Mouse (Mus musculus): ENCODE data around the gene Fam69a.
"Not testable (repeated sequence)": the region's sequence is repeated elsewhere in the genome, so short reads cannot be mapped to it uniquely, and the experiment has no call there.

Fam69a gene

GRCm38 (mm10) chr5:107986967-107987834 lies at the start of gene Fam69a:
Fam69a (minus strand) TSS chr5:107987085.
- peak in 1 of 2 experiments; percentile 83 for DNase-seq

DNA sequence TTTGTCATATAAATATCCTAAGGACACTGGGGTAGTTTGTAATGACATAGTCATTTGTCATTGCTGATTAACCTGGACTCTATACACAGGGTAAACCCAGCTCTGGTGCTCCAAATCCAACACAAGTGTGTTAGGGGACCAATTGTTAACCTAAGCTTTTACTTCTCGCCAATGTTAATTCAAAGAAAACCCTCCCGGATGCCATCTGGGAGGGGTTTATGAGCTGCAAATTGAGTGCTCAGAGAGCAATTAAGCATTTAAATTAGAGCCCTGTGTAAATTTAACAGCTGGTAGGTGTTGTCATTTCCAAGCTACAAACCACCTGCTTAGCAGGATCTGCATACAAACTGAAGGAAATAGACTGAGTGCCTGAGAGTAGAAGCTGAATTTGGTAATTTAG lies 48.6 kb upstream of the Fam69a start:
- DNase-seq = no peak

DNA sequence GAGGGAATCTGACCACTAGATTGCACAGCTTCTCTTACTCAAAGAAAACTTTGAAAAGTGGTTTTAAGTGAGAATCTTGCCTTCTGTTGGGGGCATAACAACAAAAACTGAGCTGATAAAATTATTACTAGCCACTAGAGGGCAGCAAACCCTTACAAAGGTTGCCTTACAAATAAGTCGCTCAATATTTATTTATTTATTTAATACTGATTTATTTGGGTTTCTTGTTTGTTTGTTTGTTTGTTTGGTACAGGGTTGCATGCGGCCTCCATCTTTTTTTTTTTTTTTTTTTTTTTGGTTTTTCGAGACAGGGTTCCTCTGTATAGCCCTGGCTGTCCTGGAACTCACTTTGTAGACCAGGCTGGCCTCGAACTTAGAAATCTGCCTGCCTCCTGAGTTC lies 47.3 kb upstream of the Fam69a start:
- DNase-seq = peak in 1 of 2 experiments; percentile 20

DNA sequence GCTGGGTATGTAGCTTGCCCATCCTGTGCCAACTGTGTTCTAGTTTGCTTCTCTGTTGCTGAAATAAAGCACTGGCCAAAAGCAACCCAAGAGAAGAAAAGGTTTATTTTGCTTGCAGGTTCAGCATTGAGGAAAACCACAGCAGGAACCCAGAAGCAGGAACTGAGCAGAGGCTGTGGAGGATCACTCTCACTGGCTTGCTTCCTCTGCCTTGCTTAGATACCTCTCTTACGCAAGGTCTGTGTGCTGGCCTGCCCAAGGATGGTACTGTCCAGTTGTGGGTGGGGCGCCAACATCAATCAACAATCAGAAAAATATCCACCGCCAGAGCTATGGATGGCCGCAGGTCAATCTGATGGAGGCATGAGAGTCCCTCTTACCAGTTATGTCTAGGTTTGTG lies 44.4 kb upstream of the Fam69a start:
- no peak for DNase-seq

DNA sequence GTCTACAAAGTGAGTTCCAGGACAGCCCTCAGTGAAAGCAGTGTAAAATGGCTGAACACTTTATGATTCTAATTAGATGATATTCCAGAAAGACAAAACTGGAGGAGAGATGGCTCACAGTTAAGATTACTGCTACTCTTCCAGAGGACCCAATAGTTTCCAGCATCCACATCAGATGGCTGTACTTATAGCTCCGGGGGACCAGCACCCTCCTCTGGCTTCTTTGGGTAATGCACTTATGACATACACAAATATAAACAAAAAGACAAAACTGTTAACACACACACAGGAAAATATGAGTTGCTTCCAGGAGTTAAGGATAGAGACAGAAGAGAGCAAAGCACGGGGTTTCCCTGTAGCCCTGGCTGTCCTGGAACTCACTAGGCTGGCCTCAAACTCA lies 43.1 kb upstream of the Fam69a start:
- DNase-seq = peak in 1 of 2 experiments; percentile 23

- not testable (repeated sequence) for DNase-seq
Observed at GRCm38 (mm10) chr5:108028797-108029536, 42.1 kb upstream of the Fam69a start.

- DNase-seq = no peak
Observed at GRCm38 (mm10) chr5:108028230-108028629, 41.3 kb upstream of the Fam69a start.

GRCm38 (mm10) chr5:108021346-108021745 lies 34.5 kb upstream of the Fam69a start:
- DNase-seq = no peak

GRCm38 (mm10) chr5:108019367-108019766 lies 32.5 kb upstream of the Fam69a start:
- no peak for DNase-seq

- no peak for DNase-seq
Observed at GRCm38 (mm10) chr5:108017232-108017631, 30.3 kb upstream of the Fam69a start.

DNA sequence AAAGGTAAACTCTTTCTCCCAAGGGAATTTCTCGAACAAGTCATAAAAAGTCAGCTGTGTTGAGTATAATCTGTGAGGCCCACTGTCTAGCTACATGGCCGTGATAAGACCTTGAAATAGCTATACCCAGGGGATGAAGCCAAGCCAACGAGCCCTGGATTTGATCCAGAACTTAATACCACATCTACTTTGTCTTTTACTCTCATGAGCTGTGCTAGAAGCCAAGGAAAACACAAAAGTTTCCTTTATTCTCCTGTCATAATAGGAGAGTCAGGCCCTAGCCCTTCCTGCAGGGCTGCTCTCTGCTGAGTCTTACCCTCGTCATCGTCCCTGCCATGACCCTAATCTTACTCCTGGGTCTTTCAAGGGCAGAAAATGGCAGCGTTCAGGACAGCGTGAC lies 28.5 kb upstream of the Fam69a start:
- DNase-seq = no peak

- no peak for DNase-seq
Observed at GRCm38 (mm10) chr5:108014173-108014572, 27.3 kb upstream of the Fam69a start.

GRCm38 (mm10) chr5:108009721-108010120 lies 22.8 kb upstream of the Fam69a start:
- no peak for DNase-seq

GRCm38 (mm10) chr5:108005134-108005533 lies 18.2 kb upstream of the Fam69a start:
- no peak for DNase-seq

DNA sequence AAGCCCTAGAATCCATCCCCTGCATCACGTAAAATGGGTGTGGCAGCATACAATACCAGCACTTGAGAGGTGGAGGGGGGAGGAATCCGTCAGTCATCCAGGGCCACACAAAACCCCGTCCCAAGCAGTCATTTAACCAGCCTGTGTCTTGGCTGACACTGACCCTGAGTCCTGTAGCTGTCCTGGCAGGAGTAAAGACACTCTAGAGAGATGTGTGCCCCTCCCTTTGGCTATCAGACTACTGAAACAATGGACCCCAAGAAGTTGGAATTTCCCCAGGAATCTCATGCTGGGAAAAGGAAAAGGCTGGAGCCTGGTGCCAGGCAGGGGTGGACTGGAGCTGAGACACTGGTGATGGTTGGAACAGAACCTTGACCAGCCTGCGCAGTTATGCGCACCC lies 15.8 kb upstream of the Fam69a start:
- DNase-seq = no peak

DNA sequence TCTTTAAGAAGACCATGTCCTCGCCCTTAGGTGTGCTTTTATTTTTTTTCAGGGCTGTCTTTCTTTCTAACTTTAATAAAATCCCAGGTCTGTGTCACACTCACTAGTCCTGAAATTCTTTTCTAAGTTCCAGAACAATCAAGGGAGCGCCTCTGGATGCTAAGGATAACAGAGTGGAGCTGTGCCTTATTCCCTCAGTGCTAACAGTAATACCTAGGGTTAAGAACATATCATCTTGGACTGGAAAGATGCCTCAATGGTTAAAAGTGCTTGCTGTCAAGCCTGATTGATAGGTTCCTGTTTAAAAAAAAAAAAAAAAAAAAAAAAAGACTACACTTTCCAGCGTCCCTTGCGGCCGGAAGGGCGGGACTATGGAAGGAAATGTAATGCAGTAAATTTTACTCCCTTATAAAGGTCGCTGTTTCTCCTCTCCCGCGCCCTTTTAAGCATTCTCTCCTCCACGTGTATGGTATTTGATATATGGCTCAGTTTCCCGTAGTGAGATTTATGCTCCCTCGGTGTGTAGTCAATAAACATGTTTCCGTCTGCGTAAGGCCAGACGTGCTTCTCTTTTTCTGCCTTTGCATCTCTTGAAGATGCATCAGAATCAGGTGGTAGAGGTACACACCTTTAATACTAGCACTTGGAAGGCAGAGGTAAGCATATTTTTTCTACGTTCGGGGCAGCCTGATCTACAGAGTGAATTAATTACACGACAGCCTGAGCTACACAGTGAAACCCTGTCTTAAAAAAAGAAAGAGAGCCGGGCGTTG lies 14.1 kb upstream of the Fam69a start:
- DNase-seq = peak; percentile 51 to 57

- DNase-seq = no peak
Observed at GRCm38 (mm10) chr5:107997717-107998116, 10.8 kb upstream of the Fam69a start.

- DNase-seq = no peak
Observed at GRCm38 (mm10) chr5:107995936-107996335, 9.1 kb upstream of the Fam69a start.

- peak in 1 of 2 experiments; percentile 15 for DNase-seq
Observed at GRCm38 (mm10) chr5:107987835-107988251, 958 bp upstream of the Fam69a start.

DNA sequence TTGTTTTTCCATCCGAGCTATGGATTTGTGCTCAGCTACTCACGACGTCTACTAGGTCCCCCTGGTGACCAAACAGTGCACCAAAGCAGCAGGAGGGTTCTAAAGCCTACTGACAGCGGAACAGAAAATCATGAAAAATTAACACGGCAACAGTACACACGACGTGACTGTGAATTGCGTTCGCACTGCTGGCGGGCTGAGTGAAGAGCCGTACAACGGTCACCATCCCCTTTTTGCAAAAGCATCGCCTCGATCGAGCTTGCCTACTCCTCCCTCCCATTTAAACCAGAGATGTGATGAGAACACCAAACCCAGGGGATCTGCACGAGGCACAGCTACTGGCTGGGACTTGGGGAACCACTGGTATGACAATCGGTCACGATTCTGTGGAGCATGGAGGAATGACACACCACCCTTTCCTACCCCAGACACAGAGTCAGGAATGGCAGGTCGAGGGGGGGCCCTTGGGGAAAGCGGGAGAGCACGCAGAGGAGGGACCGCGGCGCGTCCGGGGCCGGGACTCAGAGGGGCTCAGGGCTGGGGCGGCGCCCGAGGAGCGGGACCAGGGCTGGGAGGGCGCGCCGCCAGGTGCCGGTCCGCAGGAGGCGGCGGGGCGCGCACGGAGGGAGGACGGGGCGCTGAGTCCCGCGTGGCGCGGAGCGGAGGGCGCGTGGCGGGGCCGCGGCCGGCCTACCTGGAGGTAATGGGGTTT lies 474 bp downstream of the Fam69a start:
- DNase-seq = peak; percentile 56 to 76

GRCm38 (mm10) chr5:107983946-107984345 lies 2.9 kb downstream of the Fam69a start:
- no peak for DNase-seq

DNA sequence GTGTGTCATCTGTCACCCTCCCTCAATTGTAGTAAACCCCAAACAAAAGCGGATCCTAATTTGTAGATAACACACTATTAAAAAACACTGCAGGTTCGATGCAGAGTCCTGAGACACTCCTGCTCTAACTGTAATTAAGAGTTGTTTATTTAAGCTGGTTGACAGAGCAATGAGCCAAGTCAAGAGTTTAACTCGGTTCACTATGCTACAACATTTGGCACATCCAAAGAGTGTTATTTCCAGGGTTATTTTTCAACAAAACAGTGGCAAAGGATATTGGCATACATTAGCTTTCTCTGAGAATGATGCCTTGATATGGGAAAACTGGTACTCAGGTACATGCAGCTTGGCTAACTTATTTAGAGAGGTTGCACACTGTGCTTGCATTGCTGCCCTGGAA lies 4.9 kb downstream of the Fam69a start:
- DNase-seq = no peak

Measured in cerebellum, postnatal 36 days (tissue).